Mouse (Mus musculus): Measurements from ENCODE around the gene Dnaja2. TPM values are rescaled to one million over a fixed set of nuclear protein-coding genes. Genes with fewer than 3 reads are reported as not detected.

Dnaja2 gene
- polyA plus RNA-seq, 1 experiment: 128 TPM

DNA sequence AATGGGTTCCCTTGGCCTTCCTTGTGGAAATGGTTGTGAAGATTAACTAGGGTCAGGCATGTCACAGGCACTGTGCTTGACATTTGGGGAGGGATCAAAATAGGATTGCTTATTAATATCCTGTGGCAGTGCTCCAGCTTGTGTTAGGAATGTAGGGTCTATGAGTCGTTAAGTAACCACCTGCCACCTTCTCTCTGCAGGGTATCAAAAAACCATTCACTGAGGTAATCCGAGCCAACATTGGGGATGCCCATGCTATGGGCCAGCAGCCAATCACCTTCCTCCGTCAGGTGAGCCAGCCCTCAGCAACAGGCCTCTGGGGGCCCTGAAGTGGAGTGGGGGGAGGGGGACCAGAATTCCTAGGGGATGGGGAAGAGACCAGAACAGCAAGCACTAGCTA is 52.1 kb downstream of the Dnaja2 start:
- DNase-seq (ENCODE audit: extremely low spot score in 1 of 2, low spot score in 1 of 2): no peak

DNA sequence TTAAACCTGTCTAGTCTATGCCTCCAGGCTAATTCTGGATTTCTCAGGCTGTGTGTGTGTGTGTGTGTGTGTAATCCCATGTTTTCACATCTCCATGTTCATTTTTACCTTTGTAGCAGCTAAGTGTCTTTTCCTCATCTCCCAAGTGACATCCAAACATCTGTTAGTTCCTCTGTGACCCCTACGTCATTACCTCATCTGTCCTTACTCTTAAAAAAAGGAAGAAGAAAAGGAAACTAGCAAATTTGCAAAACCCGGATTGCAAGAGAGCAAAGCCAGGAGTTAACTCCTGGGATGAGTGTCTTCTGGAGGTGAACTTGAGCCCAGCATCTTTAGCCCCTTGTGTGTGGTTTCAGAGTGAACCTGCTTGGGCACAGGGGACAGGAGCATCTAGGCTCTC is 52.8 kb downstream of the Dnaja2 start:
- no peak for DNase-seq (ENCODE audit: extremely low spot score in 1 of 2, low spot score in 1 of 2)

DNA sequence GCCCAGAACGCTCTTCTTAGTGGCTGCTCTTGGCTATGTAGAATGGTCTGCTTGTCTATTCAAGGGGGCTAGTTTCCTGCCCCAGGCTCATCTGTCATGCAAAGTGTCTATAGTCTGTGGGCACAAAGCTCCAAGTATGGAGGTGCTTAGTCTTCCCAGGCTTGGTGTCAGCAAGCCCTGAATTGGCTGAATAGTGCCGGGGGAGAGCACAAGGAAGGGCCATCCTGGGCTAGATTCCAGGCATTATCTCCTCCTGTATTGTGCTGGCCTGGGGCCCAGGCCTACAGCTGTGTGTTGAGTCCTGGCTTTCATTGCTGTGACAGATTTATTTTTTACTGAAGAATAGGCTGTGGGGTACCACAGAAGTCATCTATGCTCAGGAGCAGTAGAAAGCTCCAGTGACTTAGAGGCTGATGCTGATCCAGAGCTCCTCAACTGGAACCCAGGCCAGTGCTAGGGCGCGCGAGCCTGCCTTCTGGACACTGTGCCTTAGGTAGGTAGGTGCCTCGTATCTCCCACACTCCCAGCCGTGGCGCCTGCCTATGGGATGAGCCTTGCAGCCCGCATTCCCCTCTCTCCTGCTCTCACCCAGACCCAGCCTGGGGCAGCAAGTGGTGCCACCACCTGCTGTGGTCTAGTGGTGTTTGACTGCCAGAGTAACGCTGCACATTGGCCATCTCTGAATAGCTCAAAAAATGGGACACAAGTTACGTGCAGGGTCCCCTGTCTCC is 54.0 kb downstream of the Dnaja2 start:
- DNase-seq (ENCODE audit: extremely low spot score in 1 of 2, low spot score in 1 of 2): peak in 1 of 2 experiments; percentile 43

DNA sequence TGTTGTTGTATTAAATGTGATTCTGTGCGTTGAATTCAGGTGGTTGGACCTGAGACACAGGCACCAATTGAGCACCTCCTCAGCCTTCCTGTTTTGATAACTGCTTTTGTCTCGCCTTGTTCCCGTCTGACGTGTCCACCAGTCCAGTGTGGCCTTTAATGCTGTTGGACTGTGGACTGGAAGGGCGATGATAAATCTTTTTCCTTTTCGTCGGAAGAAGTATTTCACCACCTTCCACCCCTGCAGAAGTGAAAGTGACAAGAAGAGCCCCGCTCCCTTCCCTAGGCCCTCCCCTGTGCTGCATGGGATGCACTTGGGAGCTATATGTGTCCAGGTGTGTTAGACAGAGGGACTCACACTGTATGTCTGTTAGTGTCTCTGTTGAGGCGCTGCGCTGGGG is 54.7 kb downstream of the Dnaja2 start:
- DNase-seq (ENCODE audit: extremely low spot score in 1 of 2, low spot score in 1 of 2): no peak

DNA sequence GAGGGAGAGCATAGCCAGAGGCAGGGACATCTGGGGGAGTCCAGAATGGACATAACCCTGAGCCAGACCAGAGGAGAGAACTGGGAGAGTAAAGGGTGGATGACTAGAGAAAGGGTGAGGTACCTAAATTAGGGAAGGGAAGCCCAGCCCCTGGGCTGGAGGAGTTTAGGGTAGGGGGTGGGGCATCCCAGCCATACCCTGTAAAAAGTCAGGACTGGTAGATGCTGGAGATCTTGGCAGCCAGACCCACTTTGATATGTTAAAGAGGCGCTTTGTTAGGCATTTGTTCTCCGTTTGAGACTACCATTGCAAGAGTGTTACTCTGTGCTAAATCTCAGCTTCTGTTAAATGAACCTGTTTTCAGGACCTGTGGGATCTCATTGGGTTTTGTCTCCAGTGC is 56.6 kb downstream of the Dnaja2 start:
- no peak for DNase-seq (ENCODE audit: extremely low spot score in 1 of 2, low spot score in 1 of 2)

DNA sequence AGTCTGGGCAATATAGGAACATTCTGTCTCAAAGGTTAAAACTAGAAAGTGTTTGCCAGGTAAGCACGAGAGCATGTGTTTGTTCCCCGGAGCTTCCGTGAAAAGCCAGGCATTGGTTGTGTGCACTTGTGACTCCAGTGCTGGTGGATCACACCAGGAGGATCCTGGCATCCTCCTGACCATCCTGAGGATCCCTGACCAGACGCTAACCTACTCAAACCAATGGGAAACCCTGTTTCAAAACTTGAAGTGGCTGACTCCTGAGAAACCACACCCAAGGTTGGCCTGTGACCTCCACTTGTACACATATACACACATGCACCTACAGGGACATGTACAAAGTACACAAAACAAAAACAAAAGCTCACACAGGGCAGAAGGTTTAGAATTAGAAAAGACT is 58.4 kb downstream of the Dnaja2 start:
- DNase-seq (ENCODE audit: extremely low spot score in 1 of 2, low spot score in 1 of 2): no peak

DNA sequence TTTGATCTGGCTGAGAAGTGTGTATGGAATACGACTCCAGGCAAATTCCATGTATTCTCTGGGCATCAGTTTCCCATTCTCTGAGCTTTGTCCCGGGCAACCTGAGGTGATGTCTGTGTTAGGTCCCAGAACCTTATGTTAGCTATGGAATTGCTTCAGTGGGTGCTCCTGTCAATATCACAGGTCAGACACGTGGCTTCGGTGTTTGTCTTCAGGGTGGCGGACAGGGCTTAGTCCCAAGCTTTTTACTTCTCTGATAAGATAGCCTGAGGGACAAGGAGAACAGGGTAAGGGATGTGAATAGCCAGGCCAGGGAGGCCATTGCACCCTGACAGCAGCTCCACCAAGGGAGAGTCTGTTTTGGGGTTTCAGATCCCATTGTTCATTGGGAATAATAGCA is 59.0 kb downstream of the Dnaja2 start:
- DNase-seq (ENCODE audit: extremely low spot score in 1 of 2, low spot score in 1 of 2): no peak

DNA sequence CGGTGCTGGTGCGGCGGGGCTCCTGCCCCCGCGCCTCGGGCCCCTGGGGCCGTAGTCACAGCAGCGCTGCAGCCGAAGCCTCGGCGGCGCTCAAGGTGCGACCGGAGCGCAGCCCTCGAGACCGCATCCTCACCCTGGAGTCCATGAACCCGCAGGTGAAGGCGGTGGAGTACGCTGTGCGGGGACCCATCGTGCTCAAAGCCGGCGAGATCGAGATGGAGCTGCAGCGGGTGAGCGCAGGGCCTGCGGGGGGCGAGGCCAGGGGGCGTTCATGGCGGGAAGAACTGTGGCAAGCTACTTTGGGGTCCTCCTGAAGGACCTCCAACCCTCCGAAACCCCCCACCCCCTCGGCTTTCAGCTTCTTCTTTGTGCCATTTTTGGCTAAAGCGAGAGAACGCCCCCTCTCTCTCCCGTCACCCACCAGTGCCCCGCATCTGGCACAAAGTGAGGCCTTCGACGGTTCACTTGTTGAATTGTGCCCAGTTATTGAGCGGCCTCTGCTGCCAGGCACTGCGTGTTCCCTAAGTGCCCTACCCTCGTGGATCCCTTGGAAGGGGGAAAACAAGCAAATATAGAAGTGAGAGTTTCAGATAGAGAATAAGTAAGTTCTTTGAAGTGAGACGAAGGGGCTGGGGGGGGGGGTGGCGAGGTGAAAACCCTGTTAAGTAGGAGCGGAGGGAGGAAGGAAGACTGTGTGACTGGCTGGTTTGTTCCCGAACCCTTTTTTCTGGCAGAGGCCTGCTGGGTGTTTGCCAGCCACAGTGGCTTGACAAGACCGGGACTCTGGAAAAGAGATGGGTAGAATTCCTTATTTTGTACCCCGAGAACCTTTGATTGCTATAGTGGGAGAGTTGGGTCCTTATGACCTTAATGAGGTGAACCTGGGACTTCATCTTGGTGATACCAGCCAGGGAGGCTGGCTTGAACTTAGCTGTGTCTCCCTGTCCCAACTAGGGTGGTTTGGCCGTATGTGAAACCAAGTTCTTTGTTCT is 61.9 kb downstream of the Dnaja2 start:
- DNase-seq (ENCODE audit: extremely low spot score in 1 of 2, low spot score in 1 of 2): peak in 1 of 2 experiments; percentile 39

DNA sequence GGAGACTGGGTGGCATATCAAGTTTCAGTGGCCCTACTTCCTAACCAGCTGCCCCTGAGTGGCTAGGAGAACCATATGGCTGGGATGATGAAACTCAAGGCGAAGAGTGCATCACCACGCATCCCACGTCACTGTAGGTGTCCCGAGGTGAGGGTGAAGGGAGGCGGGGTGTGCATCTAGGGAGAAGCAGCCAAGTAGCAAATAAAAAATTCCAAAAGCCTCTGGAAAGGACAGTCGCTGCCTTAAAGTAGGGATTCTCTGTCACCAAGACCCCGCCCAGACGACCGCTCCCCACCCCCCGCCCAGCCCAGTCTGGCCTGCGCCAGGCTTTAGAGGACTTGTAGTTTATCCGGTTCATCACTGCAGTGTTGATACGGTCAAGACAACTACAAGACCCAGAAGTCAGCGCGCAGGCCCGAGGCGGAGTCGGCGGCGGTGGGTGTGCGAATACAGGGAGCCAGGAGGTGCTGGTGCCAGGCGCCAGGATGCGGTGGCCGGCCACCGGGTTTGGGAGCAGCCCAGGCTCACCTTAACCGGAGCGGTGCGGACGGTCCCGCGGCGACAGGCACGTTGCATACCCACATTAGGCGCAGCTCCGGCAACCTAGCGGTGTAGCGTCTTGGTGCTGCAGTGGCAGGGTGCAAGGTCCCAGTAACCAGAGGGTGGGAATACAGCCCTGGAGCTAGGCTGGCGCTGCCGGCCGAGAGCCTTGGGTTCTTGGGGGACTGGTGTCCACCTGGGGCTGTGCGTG is 62.8 kb downstream of the Dnaja2 start, which contains the start of gene Gpt2:
TSS of gene Gpt2 (plus strand) at position 452 of the 751 bp plus-strand sequence.
- peak; percentile 93 to 97 for DNase-seq (ENCODE audit: extremely low spot score in 1 of 2, low spot score in 1 of 2)

DNA sequence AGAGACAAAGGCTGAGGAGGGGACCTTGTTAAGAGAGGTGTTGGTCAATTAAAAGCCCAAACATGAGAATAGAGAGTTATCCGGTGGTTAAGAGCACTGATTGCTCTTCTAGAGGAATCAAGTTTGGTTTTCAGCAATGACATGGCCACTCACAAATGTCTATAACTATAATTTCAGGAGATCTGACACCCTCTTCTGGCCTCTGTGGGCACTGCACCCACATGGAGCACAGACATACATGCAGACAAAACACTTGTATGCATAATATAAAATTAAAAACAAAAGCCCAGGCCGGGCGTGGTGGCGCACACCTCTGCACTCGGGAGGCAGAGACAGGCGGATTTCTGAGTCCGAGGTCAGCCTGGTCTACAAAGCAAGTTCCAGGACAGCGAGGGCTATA is 65.6 kb downstream of the Dnaja2 start:
- no peak for DNase-seq (ENCODE audit: extremely low spot score in 1 of 2, low spot score in 1 of 2)

DNA sequence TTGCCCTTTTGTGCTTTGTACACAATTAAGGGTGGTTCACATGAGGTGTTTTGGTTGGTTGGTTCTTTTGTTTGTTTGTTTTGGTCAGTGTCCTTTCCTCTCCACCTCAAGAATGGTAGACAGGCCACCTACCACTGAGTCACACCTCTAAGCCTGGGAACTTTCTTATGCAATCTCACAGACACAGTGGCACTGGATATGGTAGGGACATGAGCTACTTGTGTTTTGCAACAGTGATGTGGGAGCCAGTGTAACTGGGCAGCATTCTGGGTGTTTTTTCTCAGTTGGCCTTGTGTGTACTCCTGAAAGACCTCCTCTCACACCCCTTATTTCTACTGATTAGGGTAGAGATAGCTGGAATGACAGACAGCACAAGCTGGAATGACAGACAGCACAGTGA is 66.5 kb downstream of the Dnaja2 start:
- no peak for DNase-seq (ENCODE audit: extremely low spot score in 1 of 2, low spot score in 1 of 2)

DNA sequence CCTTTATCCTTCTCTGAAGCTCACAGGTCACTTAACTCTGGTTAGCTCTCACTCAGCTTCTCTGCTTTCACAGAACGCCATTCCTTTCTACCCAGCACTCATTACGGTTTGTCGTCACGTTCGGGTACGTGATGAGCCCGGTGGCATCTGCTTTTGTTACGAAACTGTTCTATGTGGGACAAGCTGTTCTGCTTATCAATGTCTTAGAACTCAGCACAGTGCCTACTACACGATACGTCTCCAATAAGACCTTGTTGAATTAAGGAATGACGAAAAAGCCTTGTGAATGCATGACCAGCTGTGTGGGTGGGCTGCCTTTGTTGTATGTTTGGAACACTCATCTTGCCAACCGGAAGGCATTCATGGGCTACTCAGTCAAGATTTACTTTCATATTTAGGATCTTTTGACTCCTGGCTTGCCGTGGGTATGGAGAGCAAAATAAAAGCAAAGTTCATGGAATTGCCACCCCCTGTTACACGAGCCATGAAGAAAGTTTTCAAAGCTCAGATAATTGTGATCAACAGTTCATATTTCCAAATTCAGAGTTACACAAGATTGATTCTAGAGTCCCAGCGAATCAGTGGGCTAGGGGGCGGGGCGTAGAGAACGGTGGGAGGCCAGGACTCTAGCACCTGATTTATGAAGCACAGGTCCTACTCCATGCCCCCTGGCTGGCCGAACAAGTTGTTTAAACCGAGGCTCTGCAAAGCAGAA is 67.1 kb downstream of the Dnaja2 start:
- no peak for DNase-seq (ENCODE audit: extremely low spot score in 1 of 2, low spot score in 1 of 2)

Other genes starting within 250 kb of the Dnaja2 start
- 1.1 and 2.8 TPM in 2 replicates for gene Mylk3, start 169.0 kb downstream of the Dnaja2 start, polyA plus RNA-seq (2012; rRNA removed)
- gene 4921524J17Rik, start 122.5 kb downstream of the Dnaja2 start, polyA plus RNA-seq (2012; rRNA removed): 14.5 and 15.2 TPM in 2 replicates
- 52.6 and 52.9 TPM in 2 replicates for gene Gpt2, start 62.8 kb downstream of the Dnaja2 start, polyA plus RNA-seq (2012; rRNA removed)
- 29.8 and 31.2 TPM in 2 replicates for gene Neto2, start 145.6 kb upstream of the Dnaja2 start, polyA plus RNA-seq (2012; rRNA removed)